Mouse (Mus musculus): ENCODE measurements around the gene Dlg4. TPM values are rescaled to one million over a fixed set of nuclear protein-coding genes. Genes with fewer than 3 reads are reported as not detected.

Gene Dlg4
- total and polyA plus RNA-seq, 3 experiments: 1.1 to 14.0 (median 12.1) TPM

DNA sequence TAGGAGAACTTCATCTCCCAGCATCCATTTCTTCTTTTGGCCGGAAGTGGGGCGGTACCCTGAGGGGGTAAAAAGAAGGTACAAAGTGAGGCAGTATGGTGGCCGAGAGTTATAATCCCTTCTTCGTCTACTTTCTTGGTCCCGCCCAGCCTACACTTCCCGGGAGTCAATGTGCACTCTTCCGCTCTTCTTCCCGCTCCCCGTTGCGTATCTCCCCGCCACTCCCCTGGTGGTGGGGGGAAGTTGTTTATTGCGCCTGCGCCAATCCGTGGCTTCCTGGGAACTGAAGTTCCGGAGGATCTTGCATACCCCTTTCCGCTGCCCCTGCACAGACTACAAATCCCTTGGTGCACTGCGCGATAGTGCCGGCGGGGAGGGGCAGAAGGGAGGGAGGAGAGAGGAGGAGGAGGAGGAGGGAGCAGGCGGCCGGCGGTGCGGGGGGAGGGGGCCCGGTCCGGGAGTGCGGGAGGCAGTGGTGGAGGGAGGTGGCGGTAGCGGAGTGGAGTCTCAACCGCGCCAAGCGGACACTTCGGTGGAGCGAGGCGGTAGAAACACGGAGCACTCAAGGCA is 21.3 kb upstream of the Dlg4 start, which contains the start of gene Phf23:
TSS of gene Phf23 (plus strand) at position 387 of the 570 bp plus-strand sequence.
- ATAC-seq (ENCODE audit: extremely low read depth, insufficient number of reproducible peaks, low FRiP score, poor library complexity, severe bottlenecking): peak; percentile 70
- DNase-seq (ENCODE audit: low spot score): peak; percentile 80
- H3K27me3 ChIP-seq (ENCODE audit: insufficient read depth, low read length): no peaks in the 10 kb centered on the region
- TF ChIP-seq POLR2AphosphoS5 (IDR thresholded peaks at IDR 0.05; ENCODE audit: insufficient replicate concordance, low read depth, low read length) (no peak), TAL1 (conservative IDR thresholded peaks at IDR 0.05; ENCODE audit: low read depth, low read length) (no peak), CTCF (IDR thresholded peaks at IDR 0.05; ENCODE audit: low read depth, low read length) (no peak), GATA2 (IDR thresholded peaks at IDR 0.05; ENCODE audit: borderline replicate concordance, low read depth, low read length) (no peak), GATA1 (IDR thresholded peaks at IDR 0.05; ENCODE audit: borderline replicate concordance, low read length) (no peak)
- H3K36me3 ChIP-seq (replicated peaks): peaks cover 57% of the 10 kb centered on the region
- peak within 1 kb of the TSS; percentile 98 for H3K4me3 ChIP-seq (ENCODE audit: low read depth, low read length)
- peaks cover 64% of the 10 kb centered on the region for H3K4me1 ChIP-seq (ENCODE audit: insufficient read depth, low read depth, low read length)
- no peaks in the 10 kb centered on the region for H3K9me3 ChIP-seq (replicated peaks)

DNA sequence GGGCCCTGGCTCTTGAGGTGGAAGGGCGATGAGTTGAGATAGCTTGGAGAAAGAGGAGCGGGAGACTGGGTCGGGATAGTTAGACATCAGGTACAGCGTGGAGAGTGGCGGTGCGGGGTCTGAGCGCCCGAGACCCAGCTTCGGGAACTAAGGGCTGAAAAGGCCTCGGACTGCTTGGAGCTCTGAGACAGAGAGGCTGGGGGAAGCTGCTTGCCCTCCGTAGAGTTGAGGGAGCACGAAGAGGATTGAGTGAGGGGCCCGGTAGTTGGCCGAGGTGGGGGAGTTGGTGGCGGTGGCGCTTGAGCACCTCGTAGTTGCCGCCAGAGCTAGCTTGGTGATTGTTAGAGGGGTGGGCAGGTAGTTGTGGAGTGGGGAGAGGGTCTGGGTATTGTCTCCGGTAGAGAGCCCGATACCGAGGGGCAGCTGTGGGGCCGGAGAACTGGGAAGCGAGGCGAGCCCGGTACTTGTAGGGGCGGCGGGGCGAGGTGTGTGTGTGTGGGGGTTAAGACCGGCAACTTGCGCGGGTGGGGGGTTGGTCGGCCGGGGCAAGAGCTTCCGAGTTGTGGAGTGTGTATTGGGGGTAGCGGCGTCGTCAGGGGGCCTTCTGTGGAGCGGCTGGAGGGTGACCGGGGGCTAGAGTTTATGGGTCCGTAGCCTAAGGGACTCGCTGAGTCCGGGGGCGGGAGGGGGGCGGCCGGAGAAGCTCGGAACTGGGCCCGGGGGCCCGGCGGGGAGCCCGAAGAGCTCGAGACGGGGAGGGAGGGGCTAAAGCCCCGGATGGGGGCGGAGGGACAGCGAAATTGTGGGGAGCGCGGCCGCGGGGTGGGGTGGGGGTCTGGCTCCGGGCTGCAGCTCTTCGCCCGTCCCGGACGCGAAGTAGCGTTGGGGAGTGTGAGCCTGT is 20.3 kb upstream of the Dlg4 start:
- DNase-seq (ENCODE audit: low spot score): peak; percentile 80
- H3K36me3 ChIP-seq (replicated peaks): peaks cover 55% of the 10 kb centered on the region

DNA sequence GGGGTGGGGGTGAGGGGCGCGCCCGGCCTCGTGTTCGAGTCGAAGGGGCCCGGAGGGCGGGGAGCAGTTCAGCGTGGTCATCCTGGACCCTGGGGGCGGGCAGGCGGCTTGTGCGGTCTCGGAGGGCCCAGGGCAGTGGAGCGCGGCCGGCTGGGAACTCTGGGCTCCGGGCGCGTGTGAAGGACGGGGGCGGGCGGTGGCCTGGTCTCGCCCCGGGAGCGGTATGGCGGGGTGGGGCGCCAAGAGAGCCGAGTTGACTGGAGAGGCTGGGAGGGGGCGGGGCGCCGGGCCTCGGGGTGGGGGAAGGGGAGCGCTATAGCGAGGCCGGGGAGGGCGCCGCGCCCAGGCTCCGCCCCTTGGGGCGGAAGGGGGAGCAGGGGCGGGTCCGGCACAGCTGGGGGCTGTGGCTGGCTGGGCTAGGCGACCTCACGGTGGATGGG is 19.7 kb upstream of the Dlg4 start:
- peaks cover 58% of the 10 kb centered on the region for H3K36me3 ChIP-seq (replicated peaks)
- peak overlapping the region; percentile 98 for H3K4me3 ChIP-seq (ENCODE audit: low read depth, low read length)
- peak; percentile 31 for ATAC-seq (ENCODE audit: extremely low read depth, insufficient number of reproducible peaks, low FRiP score, poor library complexity, severe bottlenecking)
- H3K9me3 ChIP-seq (replicated peaks): no peaks in the 10 kb centered on the region
- TF ChIP-seq TAL1 (conservative IDR thresholded peaks at IDR 0.05; ENCODE audit: low read depth, low read length) (no peak), GATA2 (IDR thresholded peaks at IDR 0.05; ENCODE audit: borderline replicate concordance, low read depth, low read length) (no peak), GATA1 (IDR thresholded peaks at IDR 0.05; ENCODE audit: borderline replicate concordance, low read length) (no peak), CTCF (IDR thresholded peaks at IDR 0.05; ENCODE audit: low read depth, low read length) (no peak), POLR2AphosphoS5 (IDR thresholded peaks at IDR 0.05; ENCODE audit: insufficient replicate concordance, low read depth, low read length) (no peak)
- peaks cover 70% of the 10 kb centered on the region for H3K4me1 ChIP-seq (ENCODE audit: insufficient read depth, low read depth, low read length)
- DNase-seq (ENCODE audit: low spot score): peak; percentile 94
- H3K27me3 ChIP-seq (ENCODE audit: insufficient read depth, low read length): no peaks in the 10 kb centered on the region

More for the DNA sequence above, 20.3 kb upstream of the Dlg4 start:
- Histone ChIP-seq H3K4me3 (ENCODE audit: low read depth, low read length) (peak overlapping the region; percentile 98), H3K4me1 (ENCODE audit: insufficient read depth, low read depth, low read length) (peaks cover 64% of the 10 kb centered on the region), H3K9me3 (replicated peaks) (no peaks in the 10 kb centered on the region), H3K27me3 (ENCODE audit: insufficient read depth, low read length) (no peaks in the 10 kb centered on the region)
- ATAC-seq (ENCODE audit: extremely low read depth, insufficient number of reproducible peaks, low FRiP score, poor library complexity, severe bottlenecking): no peak
- TF ChIP-seq GATA1 (IDR thresholded peaks at IDR 0.05; ENCODE audit: borderline replicate concordance, low read length) (no peak), CTCF (IDR thresholded peaks at IDR 0.05; ENCODE audit: low read depth, low read length) (no peak), GATA2 (IDR thresholded peaks at IDR 0.05; ENCODE audit: borderline replicate concordance, low read depth, low read length) (no peak), TAL1 (conservative IDR thresholded peaks at IDR 0.05; ENCODE audit: low read depth, low read length) (no peak), POLR2AphosphoS5 (IDR thresholded peaks at IDR 0.05; ENCODE audit: insufficient replicate concordance, low read depth, low read length) (no peak)

DNA sequence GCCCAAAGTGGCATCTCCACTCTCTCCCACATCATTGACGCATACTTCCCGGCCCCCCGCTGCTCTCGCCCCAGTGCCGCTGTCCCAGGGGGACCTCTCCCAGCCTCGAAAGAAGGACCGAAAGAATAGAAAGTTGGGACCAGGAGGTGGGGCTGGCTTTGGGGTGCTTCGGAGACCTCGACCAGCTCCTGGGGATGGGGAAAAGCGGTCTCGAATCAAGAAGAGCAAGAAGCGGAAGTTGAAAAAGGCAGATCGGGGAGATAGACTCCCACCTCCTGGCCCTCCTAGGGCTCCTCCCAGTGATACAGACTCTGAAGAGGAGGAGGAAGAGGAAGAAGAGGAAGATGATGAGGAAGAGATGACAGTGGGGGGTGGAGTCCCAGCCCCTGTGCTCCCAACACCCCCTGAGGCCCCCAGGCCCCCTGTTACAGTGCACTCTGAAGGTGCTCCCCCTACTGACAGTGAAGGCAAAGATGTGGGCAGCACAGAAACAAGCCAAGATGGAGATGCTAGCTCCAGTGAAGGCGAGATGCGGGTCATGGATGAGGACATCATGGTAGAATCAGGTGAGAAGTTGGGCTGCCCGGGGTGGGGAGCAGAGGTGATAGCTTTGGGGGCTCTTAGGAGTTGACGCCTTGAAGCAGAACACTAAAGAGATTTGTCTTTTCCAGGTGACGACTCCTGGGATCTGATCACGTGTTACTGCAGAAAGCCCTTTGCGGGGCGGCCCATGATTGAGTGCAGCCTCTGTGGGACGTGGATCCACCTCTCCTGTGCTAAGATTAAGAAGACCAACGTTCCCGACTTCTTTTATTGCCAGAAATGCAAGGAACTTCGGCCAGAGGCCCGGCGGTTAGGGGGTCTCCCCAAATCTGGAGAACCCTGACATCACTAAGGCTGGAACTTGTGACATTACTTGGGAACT is 17.9 kb upstream of the Dlg4 start:
- TF ChIP-seq GATA1 (IDR thresholded peaks at IDR 0.05; ENCODE audit: borderline replicate concordance, low read length): no peak
- TF ChIP-seq TAL1 (conservative IDR thresholded peaks at IDR 0.05; ENCODE audit: low read depth, low read length): no peak
- no peak for TF ChIP-seq CTCF (IDR thresholded peaks at IDR 0.05; ENCODE audit: low read depth, low read length)
- TF ChIP-seq GATA2 (IDR thresholded peaks at IDR 0.05; ENCODE audit: borderline replicate concordance, low read depth, low read length): peak; percentile 50; the same call in 1 of the 2 replicates
- no peak for TF ChIP-seq POLR2AphosphoS5 (IDR thresholded peaks at IDR 0.05; ENCODE audit: insufficient replicate concordance, low read depth, low read length)
- Histone ChIP-seq H3K4me1 (ENCODE audit: insufficient read depth, low read depth, low read length) (peaks cover 75% of the 10 kb centered on the region), H3K9me3 (replicated peaks) (no peaks in the 10 kb centered on the region), H3K4me3 (ENCODE audit: low read depth, low read length) (peak overlapping the region; percentile 57; the same call in 1 of the 2 replicates), H3K27me3 (ENCODE audit: insufficient read depth, low read length) (no peaks in the 10 kb centered on the region), H3K36me3 (replicated peaks) (peaks cover 61% of the 10 kb centered on the region)
- ATAC-seq (ENCODE audit: extremely low read depth, insufficient number of reproducible peaks, low FRiP score, poor library complexity, severe bottlenecking): no peak
- DNase-seq (ENCODE audit: low spot score): peak; percentile 49

DNA sequence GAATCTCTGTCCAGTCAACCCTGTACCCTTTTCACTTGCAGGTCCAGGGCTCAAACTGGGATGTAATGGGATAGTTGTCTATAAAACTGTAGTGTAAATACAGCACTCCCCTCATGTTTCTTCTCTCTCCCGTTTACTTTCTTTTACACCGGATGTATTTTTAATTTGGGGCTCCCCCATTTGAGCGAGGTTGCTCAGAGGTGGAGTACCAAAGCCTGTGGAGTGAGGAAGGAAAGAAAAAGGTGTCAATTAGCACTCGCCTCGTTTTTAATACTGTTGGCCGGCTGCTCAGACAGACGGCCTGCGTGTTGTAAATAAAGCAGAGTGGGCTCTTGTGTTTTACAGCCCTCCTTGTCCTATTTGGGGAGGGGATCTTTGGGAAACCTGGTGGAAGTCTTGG is 17.1 kb upstream of the Dlg4 start:
- DNase-seq (ENCODE audit: low spot score): no peak
- H3K9me3 ChIP-seq (replicated peaks): no peaks in the 10 kb centered on the region
- H3K4me3 ChIP-seq (ENCODE audit: low read depth, low read length): peak overlapping the region; percentile 57; the same call in 1 of the 2 replicates
- no peak for TF ChIP-seq POLR2AphosphoS5 (IDR thresholded peaks at IDR 0.05; ENCODE audit: insufficient replicate concordance, low read depth, low read length)
- no peak for TF ChIP-seq GATA2 (IDR thresholded peaks at IDR 0.05; ENCODE audit: borderline replicate concordance, low read depth, low read length)
- no peak for TF ChIP-seq TAL1 (conservative IDR thresholded peaks at IDR 0.05; ENCODE audit: low read depth, low read length)
- TF ChIP-seq CTCF (IDR thresholded peaks at IDR 0.05; ENCODE audit: low read depth, low read length): no peak
- no peaks in the 10 kb centered on the region for H3K27me3 ChIP-seq (ENCODE audit: insufficient read depth, low read length)
- ATAC-seq (ENCODE audit: extremely low read depth, insufficient number of reproducible peaks, low FRiP score, poor library complexity, severe bottlenecking): no peak
- H3K36me3 ChIP-seq (replicated peaks): peaks cover 61% of the 10 kb centered on the region
- peaks cover 74% of the 10 kb centered on the region for H3K4me1 ChIP-seq (ENCODE audit: insufficient read depth, low read depth, low read length)

Data from G1E (cell line).